Mouse (Mus musculus) lung, embryonic 14.5 days (tissue): ENCODE measurements around the gene Hnrnph3. TPM values are rescaled to one million over a fixed set of nuclear protein-coding genes. Genes with fewer than 3 reads are reported as not detected.
"Not testable (repeated sequence)": the region's sequence is repeated elsewhere in the genome, so short reads cannot be mapped to it uniquely, and the experiment has no call there.

Experiments
- ATAC-seq: fragments of 200-750 bp; cut with Nextera tagmentation; 2 replicates; pipeline ENCODE4 v1.8.0; 2017; ENCODE audit warnings: mild to moderate bottlenecking, moderate TSS enrichment, moderate library complexity; ENCODE audit not compliant: insufficient read depth
- DNase-seq: peaks from one replicate; pipeline ENCODE4 v3.0.0-alpha.2; 2015
- H3K27ac ChIP-seq: fragments of 300-500 bp; sonication (generic); 2 replicates; pipeline ENCODE4 v1.5.1; 2014; ENCODE audit warnings: low read depth, mild to moderate bottlenecking, moderate library complexity
- H3K27me3 ChIP-seq: fragments of 300-500 bp; sonication (generic); 2 replicates; pipeline ENCODE4 v1.6.1; 2014; ENCODE audit warnings: low read length, control low read depth; ENCODE audit not compliant: insufficient read depth
- H3K36me3 ChIP-seq: fragments of 300-500 bp; sonication (generic); 2 replicates; pipeline ENCODE4 v1.6.1; 2014; ENCODE audit warnings: control low read depth; ENCODE audit not compliant: insufficient read depth
- H3K4me1 ChIP-seq: fragments of 300-500 bp; sonication (generic); 2 replicates; pipeline ENCODE4 v1.6.1; 2014; ENCODE audit warnings: antibody characterized with exemption, control low read depth; ENCODE audit not compliant: insufficient read depth
- H3K4me2 ChIP-seq: fragments of 300-500 bp; sonication (generic); 2 replicates; pipeline ENCODE4 v1.6.1; 2014; ENCODE audit warnings: mild to moderate bottlenecking
- H3K4me3 ChIP-seq: fragments of 300-500 bp; sonication (generic); 2 replicates; pipeline ENCODE4 v1.5.1; 2014; ENCODE audit warnings: low read depth, low read length
- H3K9ac ChIP-seq: fragments of 300-500 bp; sonication (generic); 2 replicates; pipeline ENCODE4 v1.6.1; 2014
- H3K9me3 ChIP-seq: fragments of 300-500 bp; sonication (generic); 2 replicates; pipeline ENCODE4 v1.6.1; 2016; ENCODE audit warnings: low read depth, low read length, control low read depth
- CTCF ChIP-seq: IDR thresholded peaks from 2 replicates; pipeline ENCODE4 v1.5.1; 2016; ENCODE audit warnings: antibody characterized with exemption, low read depth
- WGBS: fragments of 180-500 bp; shearing (Covaris S2); extraction: QIAGEN DNeasy Blood & Tissue Kit; methylation state at CpG from one replicate; pipeline ENCODE4 v1.1.7; 2014; 5-methylcytosine and 5-hydroxymethylcytosine counted together
- polyA plus RNA-seq: library from polyadenylated mRNA; unstranded; fragments of >200 nt; fragmentation: Nextera tagmentation; extraction: Ambion mirVana; gene quantifications from 2 replicates; pipeline ENCODE4 v1.2.1, GENCODE M21; 2014

Hnrnph3 gene
- polyA plus RNA-seq, 1 experiment from 2014 or later, result 77.9 TPM

DNA sequence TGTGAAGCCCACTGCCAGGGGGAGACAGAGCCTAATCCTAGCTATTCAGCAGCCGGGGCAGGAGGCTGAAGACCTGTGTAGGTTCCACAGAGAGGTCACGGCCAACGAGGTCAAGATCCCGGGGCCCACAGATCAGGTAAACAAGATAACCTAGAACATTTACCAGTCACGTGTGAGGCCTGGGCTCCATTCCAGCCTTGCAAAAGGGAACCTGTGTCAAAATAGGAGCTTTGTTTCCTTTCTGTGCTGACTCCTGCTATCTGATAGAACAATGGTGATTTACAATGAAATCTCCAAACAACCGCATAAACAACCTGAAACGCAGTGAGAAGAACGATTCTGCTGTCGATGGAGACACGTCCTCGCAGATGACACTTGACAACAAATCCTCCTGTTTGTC lies 36.4 kb upstream of the Hnrnph3 start:
- WGBS, result 43% methylated on average over 11 of the region's 11 CpGs
- Histone ChIP-seq H3K4me2 (no peak overlapping the region), H3K4me3 (no peak overlapping the region), H3K27me3 (no peaks in the 10 kb centered on the region), H3K9ac (no peak overlapping the region), H3K9me3 (no peaks in the 10 kb centered on the region), H3K4me1 (no peaks in the 10 kb centered on the region), H3K27ac (no peak overlapping the region), H3K36me3 (no peaks in the 10 kb centered on the region)
- TF ChIP-seq CTCF, result no peak
- DNase-seq (no peak), ATAC-seq (no peak)

DNA sequence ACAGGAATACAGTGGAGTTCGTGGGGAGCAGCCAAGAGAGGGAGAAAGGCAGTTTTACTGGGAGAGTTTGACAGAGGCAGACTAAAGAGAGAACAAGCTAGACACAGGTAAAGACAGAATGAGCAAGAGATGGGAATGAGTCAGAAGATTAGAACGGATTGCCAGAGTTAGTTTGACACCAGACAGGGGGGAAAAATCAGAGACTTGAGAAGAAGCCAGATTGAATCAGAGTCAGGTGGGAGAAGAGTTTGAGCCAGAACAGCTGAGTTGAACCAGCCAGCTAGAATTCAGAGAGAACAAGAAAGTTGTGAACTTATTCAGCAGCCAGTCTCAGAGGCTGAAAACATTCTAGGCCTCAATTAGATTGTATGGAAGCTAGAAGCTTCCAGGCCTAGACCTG lies 35.8 kb upstream of the Hnrnph3 start, which contains the start of gene Pbld1:
Gene Pbld1, plus strand, starts transcription at position 301 of the 400 bp plus-strand sequence.
- Histone ChIP-seq H3K27me3 (no peaks in the 10 kb centered on the region), H3K9me3 (no peaks in the 10 kb centered on the region), H3K36me3 (no peaks in the 10 kb centered on the region), H3K4me3 (no peak within 1 kb of the TSS), H3K4me1 (no peaks in the 10 kb centered on the region), H3K9ac (no peak within 1 kb of the TSS), H3K27ac (no peak within 1 kb of the TSS), H3K4me2 (no peak within 1 kb of the TSS)
- no peak for TF ChIP-seq CTCF
- ATAC-seq (no peak), DNase-seq (no peak)
- 78% methylated on average over 2 of the region's 2 CpGs for WGBS

DNA sequence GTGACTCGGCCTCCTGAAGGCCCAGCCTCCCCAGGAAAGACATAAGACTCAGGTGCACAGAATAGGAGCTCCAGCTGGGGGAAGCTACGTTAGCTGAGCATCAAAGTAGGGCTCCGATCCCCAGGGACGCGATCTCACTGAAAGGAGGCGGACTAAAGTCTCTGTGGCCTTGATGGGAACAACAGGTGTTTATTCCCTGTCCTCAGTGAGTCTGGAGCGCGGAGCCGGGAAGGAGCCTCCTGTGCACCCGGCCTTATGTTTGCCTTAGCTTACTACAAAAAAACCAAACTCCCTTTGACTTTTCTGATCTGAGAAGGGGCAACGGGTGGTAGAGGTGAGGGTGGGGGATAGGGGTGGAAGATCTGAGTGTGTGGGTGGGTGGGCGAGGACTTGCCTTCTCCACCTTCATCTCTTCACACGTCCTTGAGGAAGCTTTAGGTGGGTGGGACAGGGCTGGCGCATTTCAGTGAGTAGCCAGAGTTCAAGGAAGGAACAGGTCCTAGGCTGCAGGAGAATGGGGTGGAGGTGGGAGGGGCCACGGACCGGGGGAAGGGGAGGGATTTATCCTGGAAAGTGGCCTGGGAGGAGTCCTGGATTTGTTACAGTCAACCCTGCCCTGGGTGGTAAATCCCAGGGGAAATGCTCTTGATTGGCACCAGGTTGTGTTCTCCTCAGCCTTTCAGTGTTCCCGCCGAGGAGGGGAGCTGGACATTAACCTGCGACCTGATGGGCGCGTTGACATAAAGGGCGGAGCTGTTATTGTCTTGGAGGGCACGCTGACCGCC lies 33.1 kb upstream of the Hnrnph3 start:
- no peak overlapping the region for H3K27ac ChIP-seq
- ATAC-seq, result no peak
- H3K4me2 ChIP-seq, result peak overlapping the region; percentile 27
- DNase-seq, result no peak
- H3K36me3 ChIP-seq, result no peaks in the 10 kb centered on the region
- H3K9ac ChIP-seq, result no peak overlapping the region
- H3K4me3 ChIP-seq, result no peak overlapping the region
- TF ChIP-seq CTCF, result no peak
- H3K4me1 ChIP-seq, result no peaks in the 10 kb centered on the region
- no peaks in the 10 kb centered on the region for H3K9me3 ChIP-seq
- no peaks in the 10 kb centered on the region for H3K27me3 ChIP-seq
- WGBS, result 28% methylated on average over 24 of the region's 24 CpGs

DNA sequence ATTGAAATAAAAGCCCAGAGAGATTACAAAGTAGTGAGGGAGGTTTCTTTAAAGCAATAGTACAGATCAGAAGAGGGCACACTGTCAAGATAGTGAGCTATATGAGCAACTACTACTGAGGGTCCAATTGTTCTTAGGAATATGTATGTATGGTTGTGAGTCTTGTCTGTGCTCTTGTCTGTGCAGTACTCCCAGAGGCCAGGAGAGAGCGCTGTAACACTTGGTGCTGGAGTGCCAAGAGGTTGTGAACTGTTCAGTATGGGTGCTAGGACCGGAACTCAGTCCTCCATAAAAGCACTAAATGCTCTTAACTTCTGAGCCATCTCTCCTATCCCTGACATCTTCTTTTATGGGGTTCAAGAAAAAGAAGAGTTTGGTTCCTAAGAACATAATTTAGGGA lies 30.6 kb upstream of the Hnrnph3 start:
- Histone ChIP-seq H3K4me2 (no peak overlapping the region), H3K4me1 (no peaks in the 10 kb centered on the region), H3K27ac (no peak overlapping the region), H3K4me3 (no peak overlapping the region), H3K36me3 (no peaks in the 10 kb centered on the region), H3K9ac (no peak overlapping the region), H3K9me3 (no peaks in the 10 kb centered on the region), H3K27me3 (no peaks in the 10 kb centered on the region)
- DNase-seq, result no peak
- ATAC-seq, result no peak
- WGBS, result 72% methylated on average over 2 of the region's 2 CpGs
- TF ChIP-seq CTCF, result no peak

DNA sequence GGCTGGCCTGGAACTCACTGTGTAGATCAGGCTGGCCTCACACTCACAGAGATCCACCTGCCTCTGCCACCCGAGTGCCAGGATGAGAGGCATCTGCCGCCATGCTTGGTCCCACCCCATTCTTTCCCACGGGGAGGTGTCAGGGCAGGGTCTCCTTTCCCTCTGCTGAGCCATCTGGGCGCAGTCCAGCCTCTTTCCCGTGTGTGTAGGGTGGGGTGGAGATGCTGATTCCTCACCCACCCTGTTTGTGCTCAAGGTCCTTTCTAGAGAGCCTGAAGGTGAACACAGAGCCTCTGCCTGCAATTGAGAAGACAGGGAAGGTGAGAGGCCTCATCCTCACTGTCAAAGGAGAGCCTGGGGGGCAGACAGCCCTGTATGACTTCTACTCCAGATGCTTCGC lies 30.1 kb upstream of the Hnrnph3 start:
- not testable (repeated sequence) for H3K36me3 ChIP-seq, DNase-seq, H3K4me1 ChIP-seq, H3K4me2 ChIP-seq, H3K9ac ChIP-seq, H3K27ac ChIP-seq, H3K9me3 ChIP-seq, H3K27me3 ChIP-seq, ATAC-seq, H3K4me3 ChIP-seq
- WGBS, result 83% methylated on average over 6 of the region's 6 CpGs

DNA sequence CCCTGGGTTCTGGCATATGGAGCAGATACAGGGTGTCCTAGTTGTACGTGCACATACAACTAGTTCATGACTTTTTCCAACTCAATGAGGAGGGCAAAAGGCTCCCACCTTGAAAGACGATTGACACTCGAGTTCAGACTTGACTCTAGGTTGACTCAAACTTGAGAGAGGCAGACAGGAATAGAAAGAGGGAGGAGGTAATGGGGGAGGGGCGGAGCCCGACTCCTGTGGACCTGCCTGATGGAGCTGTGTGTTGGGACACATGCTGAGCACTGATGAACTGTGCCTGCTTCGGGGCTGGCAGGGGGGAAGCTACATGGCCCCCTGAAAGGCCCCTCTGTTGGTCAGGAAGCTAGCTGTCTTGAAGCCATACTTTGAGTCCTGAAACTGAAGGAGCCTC lies 29.0 kb upstream of the Hnrnph3 start:
- H3K27me3 ChIP-seq, result no peaks in the 10 kb centered on the region
- no peak overlapping the region for H3K4me3 ChIP-seq
- no peaks in the 10 kb centered on the region for H3K9me3 ChIP-seq
- H3K36me3 ChIP-seq, result no peaks in the 10 kb centered on the region
- TF ChIP-seq CTCF, result no peak
- ATAC-seq, result no peak
- H3K4me1 ChIP-seq, result no peaks in the 10 kb centered on the region
- no peak for DNase-seq
- no peak overlapping the region for H3K9ac ChIP-seq
- 52% methylated on average over 6 of the region's 6 CpGs for WGBS
- no peak overlapping the region for H3K27ac ChIP-seq
- H3K4me2 ChIP-seq, result no peak overlapping the region

DNA sequence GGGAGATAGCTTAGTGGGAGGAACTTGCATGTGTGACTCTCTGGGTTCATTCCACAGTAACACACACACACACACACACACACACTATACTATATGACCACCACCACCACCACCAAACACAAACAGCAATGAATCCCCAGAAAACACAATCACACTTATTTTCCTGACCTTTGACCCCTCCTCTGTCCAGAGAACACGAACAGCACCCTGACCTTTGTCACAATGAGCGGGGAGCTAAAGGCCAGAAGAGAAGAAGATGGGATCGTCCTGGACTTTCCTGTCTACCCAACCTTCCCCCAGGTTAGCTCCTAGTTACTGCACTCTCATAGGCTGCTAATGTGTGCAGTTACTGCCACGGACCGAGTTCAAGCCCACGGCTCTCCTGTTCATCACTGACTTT lies 28.0 kb upstream of the Hnrnph3 start:
- H3K4me1 ChIP-seq, result no peaks in the 10 kb centered on the region

DNA sequence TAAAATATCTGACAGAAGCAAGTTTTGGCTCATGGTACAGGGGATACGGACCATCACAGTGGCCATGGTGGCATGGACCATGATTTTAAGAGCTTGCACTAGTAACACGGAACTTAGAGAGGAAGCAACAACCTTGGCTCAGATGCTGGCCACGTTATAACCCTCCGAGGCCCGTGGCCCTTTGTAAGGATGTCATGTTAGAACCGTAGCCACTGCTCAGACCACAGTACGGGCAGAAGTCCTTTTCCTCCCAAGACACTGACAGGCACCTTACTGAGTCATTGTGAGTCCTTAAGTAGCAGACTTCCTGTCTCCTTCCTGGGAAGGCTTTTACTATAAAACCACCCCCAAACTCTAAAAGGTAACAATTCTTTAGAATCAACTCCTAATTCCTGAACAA lies 27.2 kb upstream of the Hnrnph3 start:
- no peaks in the 10 kb centered on the region for H3K9me3 ChIP-seq
- no peak for TF ChIP-seq CTCF
- DNase-seq (no peak), ATAC-seq (no peak)
- H3K27ac ChIP-seq, result no peak overlapping the region
- 82% methylated on average over 7 of the region's 7 CpGs for WGBS
- no peak overlapping the region for H3K9ac ChIP-seq
- H3K27me3 ChIP-seq, result no peaks in the 10 kb centered on the region
- no peak overlapping the region for H3K4me3 ChIP-seq
- no peaks in the 10 kb centered on the region for H3K4me1 ChIP-seq
- H3K36me3 ChIP-seq, result no peaks in the 10 kb centered on the region
- no peak overlapping the region for H3K4me2 ChIP-seq

More for the DNA sequence above, 28.0 kb upstream of the Hnrnph3 start:
- DNase-seq (no peak), ATAC-seq (no peak)
- Histone ChIP-seq H3K4me2 (no peak overlapping the region), H3K9ac (no peak overlapping the region), H3K9me3 (no peaks in the 10 kb centered on the region), H3K27ac (no peak overlapping the region), H3K27me3 (no peaks in the 10 kb centered on the region), H3K4me3 (no peak overlapping the region), H3K36me3 (no peaks in the 10 kb centered on the region)
- no peak for TF ChIP-seq CTCF
- WGBS, result 76% methylated on average over 6 of the region's 6 CpGs
